Mouse (Mus musculus) left cerebral cortex, postnatal 4 days (tissue): ENCODE data around the gene Urad. TPM values are rescaled to one million over a fixed set of nuclear protein-coding genes. Genes with fewer than 3 reads are reported as not detected.

Source experiments
- DNase-seq: peaks from one replicate; pipeline ENCODE4 v3.0.0-alpha.2; 2022
- intact Hi-C: fragments of 180-260 bp; cut with DNase I; formaldehyde crosslinking; loops from one replicate; pipeline ENCODE4 v1.15.1; 2025
- total RNA-seq, 2 experiments: library from RNA; stranded (reverse); gene quantifications; 2 replicates each; pipeline ENCODE4 v1.2.3; 2021

The Urad gene
- total RNA-seq, 2 experiments from 2014 or later = not detected

DNA sequence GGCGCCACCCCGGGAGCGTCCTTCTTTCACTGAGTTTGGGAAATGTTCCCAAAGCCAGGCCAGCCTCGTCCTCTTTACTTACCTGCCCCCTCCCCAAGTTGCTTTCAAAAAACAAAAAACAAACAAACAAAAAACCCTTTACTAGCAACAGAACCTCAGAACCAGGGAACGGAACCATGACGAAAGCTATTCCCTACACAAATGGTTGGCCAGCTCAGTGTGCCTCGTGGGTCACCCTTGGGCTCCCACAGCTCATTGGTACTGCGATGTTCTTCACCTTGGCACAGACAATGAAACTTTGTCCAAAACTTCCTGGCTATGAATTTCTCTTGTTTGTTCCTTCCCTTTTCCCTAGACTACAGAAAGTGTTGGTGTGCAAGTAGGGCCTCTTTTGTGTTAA is 20.1 kb downstream of the Urad start:
- intact Hi-C loops = no loop called here
- no peak for DNase-seq

DNA sequence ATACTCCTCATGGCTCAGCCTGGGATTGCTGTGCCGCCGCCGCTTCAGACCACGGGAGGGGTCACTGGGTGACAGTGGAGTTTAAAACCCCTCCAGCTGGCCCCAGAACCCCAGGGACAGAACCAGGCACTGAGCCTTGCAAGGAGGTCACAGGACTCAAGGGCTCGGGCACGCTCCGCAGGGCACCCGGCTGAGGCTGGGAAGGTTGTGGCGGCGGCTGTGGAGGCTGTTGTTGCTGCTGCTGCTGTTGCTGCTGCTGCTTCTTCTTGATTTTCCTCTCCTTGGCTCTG is 20.5 kb downstream of the Urad start:
- intact Hi-C loops = no loop called here
- no peak for DNase-seq

DNA sequence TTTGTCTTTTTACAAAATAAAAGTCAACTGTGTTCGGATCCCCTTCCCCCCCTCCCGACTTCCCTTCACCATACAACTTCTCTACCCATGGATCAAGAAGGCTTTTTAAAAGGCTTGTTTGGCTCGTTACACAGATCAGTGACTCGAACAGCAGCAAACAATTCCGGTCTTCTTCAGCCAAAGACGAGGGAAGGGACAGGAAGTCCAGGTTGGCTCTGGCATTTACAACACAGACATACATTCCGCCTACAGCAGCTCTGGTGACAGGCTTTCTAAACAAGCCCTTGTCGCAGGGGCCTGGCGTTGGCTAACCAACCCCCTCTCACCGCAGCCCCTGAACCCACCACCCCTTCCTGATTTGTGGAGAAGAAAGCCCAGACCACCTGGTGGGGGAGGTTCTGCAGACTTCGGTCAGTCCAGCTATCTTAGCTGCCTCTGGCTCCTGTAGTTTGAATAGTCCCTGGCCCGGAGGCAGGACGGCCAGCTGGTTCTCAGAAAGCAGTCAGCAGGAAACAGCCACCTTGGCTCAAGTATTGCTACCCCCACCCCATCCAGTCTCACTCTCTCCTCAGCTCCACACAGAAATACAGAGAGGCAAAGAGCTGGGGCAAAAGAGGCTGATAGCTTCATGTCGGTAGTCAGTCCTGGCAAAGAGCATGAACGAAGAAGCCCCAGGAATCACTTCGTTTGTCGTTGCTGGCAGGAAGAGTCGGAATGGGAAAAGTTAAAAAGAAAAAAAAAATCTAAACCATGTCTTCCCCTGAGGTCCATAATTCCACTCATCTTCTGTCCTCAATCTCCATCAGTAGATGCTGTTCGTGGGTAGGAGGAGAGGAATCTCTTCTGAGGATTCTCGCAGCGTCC is 21.1 kb downstream of the Urad start:
- no peak for DNase-seq
- intact Hi-C loops = no loop called here

DNA sequence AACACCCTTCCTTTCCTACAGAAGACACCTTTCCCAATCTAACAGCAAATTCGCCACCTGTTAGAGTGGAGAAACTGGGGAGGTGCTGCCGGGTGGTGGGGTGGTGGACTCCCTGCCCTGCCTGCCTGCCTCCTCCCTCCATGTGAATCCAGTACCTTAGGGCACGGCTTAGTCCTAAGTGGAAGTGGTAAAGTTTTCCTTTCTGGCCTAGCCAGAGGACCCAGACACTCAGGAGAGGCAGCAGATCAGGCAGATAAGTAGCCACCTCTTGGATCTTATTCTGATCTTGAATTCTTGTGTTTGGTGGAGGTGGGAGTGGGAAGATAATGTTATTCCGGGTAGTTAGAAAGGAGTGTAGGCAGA is 22.3 kb downstream of the Urad start:
- DNase-seq = no peak
- intact Hi-C loops = no loop called here

DNA sequence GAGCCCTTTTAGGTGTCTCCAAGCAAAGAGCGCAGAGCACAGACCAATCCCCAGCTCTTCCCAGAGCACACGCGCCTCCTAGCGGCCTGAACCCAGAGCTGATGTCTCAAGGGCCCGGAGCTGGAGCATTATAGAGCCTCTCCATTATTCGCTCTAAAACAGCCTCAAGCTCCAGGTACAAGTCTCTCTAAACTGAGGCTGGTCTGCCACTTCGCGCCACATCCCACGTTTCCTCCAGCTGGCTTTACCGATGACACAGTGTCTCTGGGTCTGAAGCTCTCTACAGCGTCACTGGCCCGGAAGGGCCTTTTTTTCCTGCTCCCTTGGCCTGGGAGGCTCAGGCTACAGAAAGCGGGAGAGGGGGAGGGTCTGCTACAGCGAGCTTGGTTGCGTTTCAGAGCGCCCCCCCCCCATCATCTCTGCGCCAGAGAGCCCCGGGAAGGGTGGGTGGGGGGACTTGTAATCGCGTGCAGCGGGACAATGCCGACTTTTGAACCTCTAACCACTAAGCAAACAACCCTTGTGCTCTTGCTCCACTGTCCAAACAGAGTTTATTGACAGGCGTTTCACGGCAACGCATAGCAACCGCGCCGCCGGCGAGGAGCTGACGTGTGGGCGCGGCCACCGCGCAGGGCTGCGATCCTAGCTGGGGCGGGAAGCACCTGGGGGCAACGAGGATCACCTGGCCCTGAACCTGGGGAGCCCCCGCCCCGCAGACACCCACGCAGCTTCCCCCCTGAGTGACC is 22.8 kb downstream of the Urad start:
- intact Hi-C loops = no loop called here
- DNase-seq = peak; percentile 42

DNA sequence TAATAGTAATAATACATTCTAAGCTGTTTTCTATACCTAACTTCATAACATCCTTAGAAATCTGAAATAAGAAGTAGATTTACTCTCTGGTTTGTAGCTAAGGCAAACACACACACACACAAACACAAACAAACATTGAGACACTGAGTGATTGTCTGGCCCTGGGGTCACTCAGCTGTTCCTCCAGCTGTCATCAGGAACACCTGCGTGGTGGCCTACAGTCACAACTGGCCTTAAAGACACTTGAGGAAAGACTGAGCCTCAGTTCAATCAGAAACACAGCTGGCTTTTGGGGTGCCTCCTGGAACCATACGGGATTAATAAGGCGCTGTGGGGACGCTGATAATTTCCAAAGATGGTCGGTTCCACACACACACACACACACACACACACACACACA is 25.0 kb downstream of the Urad start:
- intact Hi-C loops = no loop called here
- DNase-seq = no peak

DNA sequence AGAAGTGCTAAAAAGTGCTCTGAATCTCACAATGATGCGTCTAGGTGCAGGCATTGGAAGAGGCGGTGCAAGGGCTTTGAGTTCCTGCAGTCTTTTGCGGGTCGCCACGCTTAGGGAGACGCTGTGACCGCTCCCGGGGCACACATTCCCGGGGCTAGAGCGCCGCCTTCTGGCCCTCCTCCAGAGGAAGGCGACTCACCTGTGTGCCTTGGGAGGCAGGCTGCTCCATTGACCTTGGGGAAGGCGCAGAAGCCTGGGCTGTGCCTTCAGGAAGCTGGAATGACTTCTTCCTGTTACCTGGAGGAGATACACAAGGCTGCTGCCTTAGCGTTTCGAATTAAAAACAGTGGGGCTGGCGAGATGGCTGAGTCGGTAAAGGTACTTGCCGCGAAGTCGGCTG is 28.1 kb downstream of the Urad start:
- no peak for DNase-seq
- intact Hi-C loops = no loop called here

DNA sequence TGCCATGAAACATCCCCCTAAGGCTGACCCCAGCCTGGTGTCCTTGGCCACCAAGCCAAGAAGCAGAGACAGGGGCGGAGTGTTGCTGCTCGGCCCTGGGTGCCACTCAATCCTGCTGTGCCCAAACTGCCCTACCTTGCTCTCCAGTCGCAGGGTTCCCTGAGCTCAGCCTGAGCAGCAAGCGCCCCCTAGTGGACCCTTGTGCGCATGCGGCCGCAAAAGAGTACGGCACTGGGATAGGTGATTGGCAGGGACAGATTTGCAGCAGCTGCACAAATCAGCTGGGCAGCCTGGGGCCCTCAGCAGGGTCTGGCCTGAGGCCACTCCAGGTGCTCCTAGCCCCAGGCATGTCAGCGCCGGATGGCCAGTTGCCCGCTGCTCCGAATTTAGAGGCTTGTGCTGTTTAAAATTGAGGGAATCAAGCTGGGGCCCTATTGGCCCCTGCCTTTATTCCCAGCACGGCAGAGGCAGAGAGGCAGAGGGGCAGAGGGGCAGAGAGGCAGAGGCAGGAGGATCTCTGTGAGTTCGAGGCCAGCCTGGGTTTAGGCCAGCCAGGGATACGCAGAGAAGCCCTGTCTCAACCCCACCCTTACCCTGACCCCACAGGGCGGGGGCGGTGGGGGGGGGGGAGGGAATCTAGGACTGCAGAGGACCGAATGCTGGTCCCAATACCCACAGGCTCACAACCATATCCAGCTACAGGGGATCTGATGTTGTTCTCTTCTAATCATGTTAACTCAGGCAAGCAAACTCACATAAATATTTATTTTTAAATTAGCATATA is 28.9 kb downstream of the Urad start:
- peak; percentile 67 for DNase-seq
- intact Hi-C loops = no loop called here

DNA sequence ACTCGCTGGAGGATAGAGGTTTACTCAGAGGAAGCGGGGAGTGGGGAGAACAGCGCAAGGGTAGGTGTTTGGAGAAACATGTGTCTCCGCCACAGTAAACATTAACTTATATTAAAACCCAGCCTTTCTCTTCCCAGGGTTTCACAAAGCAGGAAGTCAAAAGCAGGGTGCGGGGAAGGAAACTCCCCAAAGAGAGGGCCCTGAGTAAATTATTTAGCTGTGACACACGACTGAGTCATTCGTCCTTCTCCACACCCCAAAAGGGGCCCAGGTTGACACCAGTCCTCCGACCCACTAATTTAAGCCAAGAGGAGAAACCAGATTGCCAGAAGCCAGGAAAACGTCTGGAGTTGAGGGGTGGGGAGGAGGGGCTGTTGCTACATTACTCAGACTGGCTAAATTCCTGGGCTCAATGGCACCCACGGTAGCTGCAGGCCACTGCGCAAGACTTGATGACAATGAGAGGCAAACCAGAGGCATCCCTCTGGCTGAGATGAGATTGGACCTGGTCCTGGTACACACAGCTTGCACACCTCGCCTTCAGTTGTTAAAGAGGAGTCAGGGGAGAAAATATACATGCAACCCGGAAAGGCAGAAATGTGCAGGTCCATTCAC is 29.6 kb downstream of the Urad start:
- no peak for DNase-seq
- intact Hi-C loops = no loop called here

DNA sequence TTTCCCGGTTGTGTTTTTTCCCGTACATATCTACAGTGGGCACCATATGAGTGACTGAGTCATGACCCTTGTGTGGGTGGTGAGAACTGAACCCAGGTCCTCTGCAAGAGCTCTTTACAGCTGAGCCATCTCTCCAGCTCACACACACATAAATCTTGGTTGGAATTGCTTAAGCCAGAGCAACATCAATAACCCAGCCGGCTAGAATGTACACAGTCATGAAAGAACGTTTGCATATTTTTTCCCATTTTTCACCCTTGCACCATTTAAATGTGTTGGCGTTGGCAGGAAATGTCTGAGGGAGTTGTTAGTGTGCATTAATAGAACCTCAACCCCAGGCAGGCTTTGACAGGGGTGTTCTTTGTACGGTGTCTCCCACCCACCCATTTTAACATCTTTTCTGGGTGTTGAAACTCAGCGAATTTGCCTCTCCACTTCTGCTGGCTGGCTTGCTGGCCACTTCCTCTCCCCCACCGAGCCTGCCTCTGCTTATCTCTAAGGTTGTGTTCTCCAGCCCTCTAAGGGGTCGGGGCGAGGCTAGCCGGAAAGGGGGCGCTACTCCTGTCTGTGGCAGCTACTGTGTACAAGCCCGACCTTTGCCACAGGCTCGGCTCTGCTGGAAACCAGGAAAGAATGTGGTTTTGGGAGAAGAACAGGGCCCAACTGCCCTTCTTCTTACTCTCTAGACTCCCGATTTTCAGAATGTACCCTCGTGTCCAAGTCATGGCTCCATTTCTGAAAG is 30.3 kb downstream of the Urad start:
- intact Hi-C loops = no loop called here
- DNase-seq = no peak

DNA sequence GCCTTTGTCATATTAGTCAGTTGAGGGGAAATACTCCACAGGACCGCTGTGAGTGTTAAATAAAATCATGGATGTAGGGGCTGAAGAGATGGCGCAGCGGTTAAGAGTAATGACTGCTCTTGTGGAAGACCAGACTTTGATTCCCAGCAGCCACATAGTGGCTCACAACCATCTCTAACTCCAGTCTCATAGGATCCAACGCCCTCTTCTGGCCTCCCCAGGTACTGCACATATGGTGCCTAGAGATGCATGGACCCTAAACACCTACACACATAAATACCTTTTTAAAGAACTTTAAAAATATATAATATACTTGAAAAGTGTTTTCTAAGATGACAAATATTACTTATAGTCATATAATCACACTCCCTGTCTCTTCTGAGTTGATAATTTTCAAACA is 37.9 kb downstream of the Urad start:
- intact Hi-C loops = no loop called here
- DNase-seq = no peak

DNA sequence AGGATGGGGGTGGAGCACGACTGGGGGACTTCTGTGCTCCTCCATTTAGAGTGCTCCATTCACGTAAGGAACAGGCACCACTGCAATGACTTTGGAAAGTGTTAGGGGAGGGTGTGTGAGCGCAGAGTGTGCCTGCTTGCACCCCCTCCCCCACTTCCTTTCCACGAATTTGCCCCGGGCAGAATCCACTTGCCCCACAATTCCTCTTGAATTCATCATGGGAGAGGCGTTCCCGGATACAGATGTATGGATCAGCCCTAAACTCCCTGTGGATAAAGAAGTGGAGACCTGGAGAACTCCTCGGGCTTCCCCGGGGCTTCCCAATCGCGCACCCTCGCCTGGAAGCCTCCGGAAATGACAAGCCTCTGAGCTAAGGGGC is 44.7 kb downstream of the Urad start:
- no peak for DNase-seq
- intact Hi-C loops = no loop called here

DNA sequence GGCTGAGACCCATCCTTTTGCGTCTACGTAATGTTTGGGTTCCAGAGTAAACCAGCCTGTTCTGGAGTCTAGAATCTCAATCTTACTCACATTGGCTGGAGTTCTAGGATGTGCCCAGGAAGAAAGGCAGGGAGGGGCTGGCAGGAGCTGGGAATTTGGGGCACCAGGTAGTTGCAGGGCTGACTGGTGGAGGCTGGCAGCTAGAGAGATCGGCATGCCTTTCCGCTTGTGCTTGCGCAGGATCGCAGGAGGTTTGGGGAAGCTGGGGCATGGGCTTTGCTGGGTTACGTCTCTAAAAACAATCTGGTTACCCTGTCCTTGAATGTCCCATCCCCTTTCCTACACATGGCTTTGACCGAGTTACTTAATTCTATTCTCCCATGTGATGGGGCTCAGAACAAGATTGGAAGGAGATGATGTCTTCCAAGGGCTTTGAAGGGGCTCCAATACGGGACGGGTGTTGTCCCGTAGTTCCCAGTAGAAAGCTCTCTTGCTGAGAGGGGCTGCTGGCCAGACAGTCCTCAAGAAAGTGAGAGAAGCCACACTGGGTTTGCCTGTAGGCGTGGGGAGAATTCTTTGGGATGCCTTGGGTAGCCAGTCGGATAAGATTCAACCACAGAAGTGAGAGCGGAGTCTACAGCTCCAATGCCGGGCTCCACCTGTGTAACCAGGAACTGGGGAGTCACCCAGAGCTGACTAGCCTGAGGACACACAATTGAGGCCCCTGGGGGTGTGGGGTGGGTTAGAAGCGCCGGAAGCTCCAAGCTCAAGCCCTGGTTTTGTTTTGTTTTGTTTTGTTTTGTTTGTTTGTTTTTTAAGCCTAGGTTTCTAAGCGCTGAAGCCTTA is 45.3 kb downstream of the Urad start:
- intact Hi-C loops = no loop called here
- no peak for DNase-seq

DNA sequence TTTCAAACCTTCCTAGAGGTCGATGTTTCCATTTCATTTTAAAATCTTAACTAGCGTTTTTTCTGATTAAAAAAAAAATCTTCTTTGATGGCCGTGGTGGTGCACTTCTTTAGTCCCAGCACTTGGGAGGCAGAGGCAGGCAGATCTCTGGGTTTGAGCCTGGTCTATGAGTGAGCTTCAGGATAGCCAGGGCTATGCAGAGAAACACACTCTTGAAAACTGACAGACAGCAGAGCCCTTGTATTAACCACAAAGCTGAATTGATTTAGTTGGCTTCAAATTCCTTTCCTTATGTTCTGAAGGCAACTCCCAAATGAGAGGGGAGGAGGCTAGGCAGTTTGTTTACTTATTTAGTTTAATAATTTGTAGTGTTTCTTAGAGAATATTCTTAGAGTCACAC is 46.5 kb downstream of the Urad start:
- DNase-seq = no peak
- intact Hi-C loops = no loop called here

DNA sequence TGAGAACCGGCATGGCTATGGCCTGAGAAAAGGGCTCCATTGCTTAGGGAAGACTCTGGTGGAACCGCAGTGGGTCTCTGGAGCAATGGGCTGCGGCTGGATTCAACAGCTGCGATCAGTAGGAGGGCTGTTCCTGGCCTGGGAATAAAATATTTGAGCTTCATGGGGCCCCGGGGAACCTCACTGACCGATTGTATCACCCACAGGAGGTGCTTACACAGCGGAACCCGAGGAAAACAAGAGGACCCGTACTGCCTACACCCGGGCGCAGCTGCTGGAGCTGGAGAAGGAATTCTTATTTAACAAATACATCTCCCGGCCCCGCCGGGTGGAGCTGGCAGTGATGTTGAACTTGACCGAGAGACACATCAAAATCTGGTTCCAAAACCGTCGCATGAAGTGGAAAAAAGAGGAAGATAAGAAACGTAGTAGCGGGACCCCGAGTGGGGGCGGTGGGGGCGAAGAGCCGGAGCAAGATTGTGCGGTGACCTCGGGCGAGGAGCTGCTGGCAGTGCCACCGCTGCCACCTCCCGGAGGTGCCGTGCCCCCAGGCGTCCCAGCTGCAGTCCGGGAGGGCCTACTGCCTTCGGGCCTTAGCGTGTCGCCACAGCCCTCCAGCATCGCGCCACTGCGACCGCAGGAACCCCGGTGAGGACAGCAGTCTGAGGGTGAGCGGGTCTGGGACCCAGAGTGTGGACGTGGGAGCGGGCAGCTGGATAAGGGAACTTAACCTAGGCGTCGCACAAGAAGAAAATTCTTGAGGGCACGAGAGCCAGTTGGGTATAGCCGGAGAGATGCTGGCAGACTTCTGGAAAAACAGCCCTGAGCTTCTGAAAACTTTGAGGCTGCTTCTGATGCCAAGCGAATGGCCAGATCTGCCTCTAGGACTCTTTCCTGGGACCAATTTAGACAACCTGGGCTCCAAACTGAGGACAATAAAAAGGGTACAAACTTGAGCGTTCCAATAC is 47.8 kb downstream of the Urad start:
- intact Hi-C loops = no loop called here
- peak; percentile 5 for DNase-seq

DNA sequence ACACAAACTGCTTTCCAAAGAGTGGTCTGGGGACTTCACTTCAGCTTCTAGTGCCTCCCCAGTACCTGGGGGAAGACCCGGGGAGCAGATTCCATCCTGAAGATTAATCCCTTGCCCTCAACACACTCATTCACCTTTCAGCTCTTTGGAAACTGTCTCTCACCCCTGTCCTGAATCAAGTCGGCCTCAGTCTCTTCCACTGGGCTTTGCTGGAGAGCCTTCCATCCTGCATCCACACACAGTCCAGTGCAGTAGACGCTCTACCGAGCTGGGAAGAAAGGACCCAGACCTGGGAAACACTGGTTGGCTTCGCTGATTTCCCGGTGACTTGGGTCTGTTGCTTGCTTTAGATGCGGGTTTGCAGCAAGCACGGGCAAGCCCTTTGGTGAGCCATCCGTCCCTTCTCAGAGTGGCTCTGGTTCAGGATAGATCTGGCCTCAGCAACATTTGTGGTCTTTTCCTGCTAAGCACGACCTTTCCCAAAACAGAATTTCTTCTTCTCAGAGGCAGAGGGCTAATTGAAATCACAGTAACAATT is 49.4 kb downstream of the Urad start:
- DNase-seq = no peak
- intact Hi-C loops = no loop called here

DNA sequence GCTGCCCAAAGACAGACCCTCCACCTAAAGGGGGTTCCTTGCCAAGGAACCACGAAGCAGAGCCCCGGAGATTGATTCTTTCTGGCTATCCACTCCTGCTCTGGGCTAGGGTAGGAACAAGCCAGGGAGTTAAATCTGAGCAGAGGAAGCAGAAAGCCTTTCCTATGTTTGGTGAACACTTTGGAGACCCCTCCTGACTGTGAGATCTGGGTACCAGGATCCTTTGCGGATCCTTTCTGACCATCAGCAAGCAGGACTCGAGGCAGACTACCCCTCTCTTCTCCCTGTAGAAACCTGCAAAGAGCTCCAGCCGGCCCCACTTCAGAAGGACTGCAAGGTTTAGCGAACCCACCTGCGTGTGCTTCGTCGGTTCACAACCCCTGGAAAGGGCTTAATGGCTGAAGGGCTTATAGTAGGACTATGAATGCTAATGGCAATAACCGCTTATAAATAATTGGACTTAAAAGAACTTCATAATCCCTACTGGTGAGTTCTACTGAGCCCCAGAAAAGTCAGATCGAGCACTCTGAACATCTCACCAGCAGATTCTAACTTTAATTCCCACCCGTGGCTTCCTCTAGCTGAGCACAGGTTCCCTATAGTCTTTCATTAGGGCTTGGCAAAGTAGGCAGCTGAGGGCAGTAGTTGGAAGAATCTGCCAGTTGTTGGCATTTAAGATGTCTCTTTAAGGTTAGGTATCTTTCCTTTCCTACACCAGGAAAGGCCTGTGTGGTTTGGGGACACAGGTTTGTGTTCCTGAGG is 50.0 kb downstream of the Urad start:
- no peak for DNase-seq
- intact Hi-C loops = no loop called here
